Mouse (Mus musculus) embryonic fibroblast, embryonic 13.5 days (primary cell): ENCODE measurements around the gene Sdcbp2. TPM values are rescaled to one million over a fixed set of nuclear protein-coding genes. Genes with fewer than 3 reads are reported as not detected.
"Not testable (repeated sequence)": the region's sequence is repeated elsewhere in the genome, so short reads cannot be mapped to it uniquely, and the experiment has no call there.

ENCODE experiments used
- H3K27ac ChIP-seq: 2 replicates; pipeline ENCODE4 v1.5.1; 2012; ENCODE audit warnings: low read length, control low read depth, inconsistent platforms; ENCODE audit not compliant: insufficient read depth
- H3K4me1 ChIP-seq: 2 replicates; pipeline ENCODE4 v1.6.1; 2011; ENCODE audit warnings: low read length; ENCODE audit not compliant: control insufficient read depth, insufficient read depth
- H3K4me3 ChIP-seq: 2 replicates; pipeline ENCODE4 v1.5.1; 2011; ENCODE audit warnings: mild to moderate bottlenecking, control low read depth, low read length; ENCODE audit not compliant: insufficient read depth
- CTCF ChIP-seq: IDR thresholded peaks from 2 replicates; pipeline ENCODE4 v1.5.1; 2011; ENCODE audit warnings: mild to moderate bottlenecking, control low read depth, low read length, moderate library complexity, borderline replicate concordance; ENCODE audit not compliant: insufficient read depth
- POLR2A ChIP-seq: IDR thresholded peaks from 2 replicates; pipeline ENCODE4 v1.6.1; 2011; ENCODE audit warnings: low read depth, mild to moderate bottlenecking, control low read depth, low read length, moderate library complexity
- polyA plus RNA-seq: library from polyadenylated mRNA; stranded (reverse); fragments of >200 nt; gene quantifications from 2 replicates; pipeline ENCODE4 v1.2.4, GENCODE M21; 2011; ENCODE audit warnings: low read depth; ENCODE audit not compliant: missing spikeins, insufficient read length

Sdcbp2 gene
- polyA plus RNA-seq, 1 experiment: 0.86 TPM

DNA sequence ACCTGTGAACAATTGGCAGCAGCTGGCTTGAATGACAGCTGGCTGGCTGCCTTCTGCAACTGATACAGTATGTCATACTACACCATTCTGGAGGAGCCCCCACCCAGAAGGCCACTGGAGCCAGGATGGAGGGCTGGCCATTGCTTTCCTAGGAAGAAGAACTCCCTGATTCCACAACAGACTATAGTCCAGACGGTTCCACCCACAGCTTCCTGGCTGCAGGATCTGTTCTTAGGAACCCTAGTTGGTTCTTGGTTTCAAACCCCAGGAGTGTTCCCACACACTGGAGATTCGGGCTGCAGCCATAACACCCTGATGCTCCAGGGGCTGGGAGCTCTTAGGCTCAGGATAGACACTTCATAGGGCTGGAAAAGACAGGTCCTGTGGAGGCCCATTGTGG lies 25.6 kb downstream of the Sdcbp2 start:
- H3K4me3 ChIP-seq: no peak overlapping the region
- no peaks in the 10 kb centered on the region for H3K4me1 ChIP-seq
- no peak for TF ChIP-seq POLR2A
- TF ChIP-seq CTCF: no peak
- H3K27ac ChIP-seq: no peak overlapping the region

- H3K4me3 ChIP-seq: no peak overlapping the region
- TF ChIP-seq CTCF: no peak
- no peak for TF ChIP-seq POLR2A
- no peak overlapping the region for H3K27ac ChIP-seq
- H3K4me1 ChIP-seq: no peaks in the 10 kb centered on the region
These were observed 29.7 kb downstream of the Sdcbp2 start for GRCm38 (mm10) chr2:151602106-151602505.

GRCm38 (mm10) chr2:151603630-151604029 lies 31.2 kb downstream of the Sdcbp2 start:
- no peaks in the 10 kb centered on the region for H3K4me1 ChIP-seq
- no peak for TF ChIP-seq POLR2A
- no peak overlapping the region for H3K4me3 ChIP-seq
- no peak overlapping the region for H3K27ac ChIP-seq

DNA sequence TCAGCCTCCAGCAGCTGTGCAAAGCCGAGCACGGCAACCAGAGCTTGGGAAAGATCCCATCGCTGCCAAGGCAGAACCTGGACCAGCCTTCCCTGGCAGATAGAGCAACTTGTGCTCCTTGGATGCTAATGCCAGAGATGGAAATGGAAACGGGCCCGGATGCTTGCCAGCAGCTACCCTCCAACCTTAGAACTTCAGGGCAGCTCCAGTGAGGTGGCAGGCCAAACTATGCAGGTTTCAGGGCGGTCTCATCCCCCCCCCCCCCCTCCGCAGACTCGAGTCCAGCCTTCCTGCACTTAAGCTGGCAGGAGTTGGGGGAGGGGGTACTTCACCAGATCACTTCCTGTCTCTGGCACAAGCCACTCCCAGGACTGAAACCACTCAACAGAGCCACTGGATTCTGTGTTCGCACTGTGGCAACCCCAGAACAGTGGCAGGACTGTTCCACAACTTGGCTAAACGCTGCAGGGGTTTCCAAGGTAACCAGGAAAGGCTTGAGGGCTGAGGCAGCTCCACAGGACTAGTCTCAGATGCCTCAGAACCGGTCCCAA lies 33.1 kb downstream of the Sdcbp2 start:
- TF ChIP-seq CTCF: no peak
- no peak for TF ChIP-seq POLR2A

GRCm38 (mm10) chr2:151608435-151608834 lies 36.0 kb downstream of the Sdcbp2 start:
- Histone ChIP-seq H3K4me3 (no peak overlapping the region), H3K4me1 (no peaks in the 10 kb centered on the region), H3K27ac (no peak overlapping the region)
- TF ChIP-seq CTCF (no peak), POLR2A (no peak)

More for the DNA sequence above, 33.1 kb downstream of the Sdcbp2 start:
- H3K4me1 ChIP-seq: no peaks in the 10 kb centered on the region
- H3K27ac ChIP-seq: no peak overlapping the region
- H3K4me3 ChIP-seq: no peak overlapping the region

DNA sequence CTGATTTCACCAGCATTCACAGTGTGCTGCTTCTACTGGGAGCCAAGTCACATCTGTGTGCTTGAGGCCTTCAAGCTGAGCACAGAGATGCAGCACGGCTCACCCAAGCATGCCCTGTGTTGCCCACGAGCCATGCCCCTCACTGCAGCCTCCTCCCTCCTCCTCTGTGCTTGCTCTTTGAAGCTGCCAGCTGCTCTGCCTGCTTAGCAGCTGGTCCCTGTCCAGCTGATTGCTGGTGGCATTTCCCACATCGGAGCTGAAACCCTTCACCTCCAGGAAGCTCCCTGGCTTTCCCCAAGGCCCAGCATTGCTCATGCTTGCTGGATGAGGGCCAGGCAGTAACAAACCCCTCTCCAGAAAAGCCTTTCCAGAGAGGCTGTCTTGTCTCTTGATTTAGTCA lies 37.6 kb downstream of the Sdcbp2 start:
- TF ChIP-seq CTCF: no peak
- no peak for TF ChIP-seq POLR2A
- no peak overlapping the region for H3K4me3 ChIP-seq
- no peak overlapping the region for H3K27ac ChIP-seq
- no peaks in the 10 kb centered on the region for H3K4me1 ChIP-seq

DNA sequence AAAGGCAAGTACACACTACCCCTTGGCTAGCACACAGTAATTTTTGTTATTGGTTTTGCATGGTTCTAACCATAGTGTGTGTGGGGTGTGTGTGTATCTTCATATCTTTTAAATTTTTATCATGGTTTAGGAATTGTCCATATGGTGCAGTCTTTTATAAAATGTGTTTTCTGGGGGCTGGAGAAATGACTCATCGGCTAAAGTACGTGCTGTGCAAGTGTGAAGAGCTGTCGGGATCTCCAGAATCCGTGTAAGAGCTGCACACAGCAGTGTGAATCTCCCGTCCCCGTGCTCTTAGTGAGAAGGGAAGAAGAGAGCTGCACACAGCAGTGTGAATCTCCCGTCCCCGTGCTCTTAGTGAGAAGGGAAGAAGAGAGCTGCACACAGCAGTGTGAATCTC lies 43.4 kb downstream of the Sdcbp2 start:
- not testable (repeated sequence) for H3K4me3 ChIP-seq, H3K27ac ChIP-seq, H3K4me1 ChIP-seq

DNA sequence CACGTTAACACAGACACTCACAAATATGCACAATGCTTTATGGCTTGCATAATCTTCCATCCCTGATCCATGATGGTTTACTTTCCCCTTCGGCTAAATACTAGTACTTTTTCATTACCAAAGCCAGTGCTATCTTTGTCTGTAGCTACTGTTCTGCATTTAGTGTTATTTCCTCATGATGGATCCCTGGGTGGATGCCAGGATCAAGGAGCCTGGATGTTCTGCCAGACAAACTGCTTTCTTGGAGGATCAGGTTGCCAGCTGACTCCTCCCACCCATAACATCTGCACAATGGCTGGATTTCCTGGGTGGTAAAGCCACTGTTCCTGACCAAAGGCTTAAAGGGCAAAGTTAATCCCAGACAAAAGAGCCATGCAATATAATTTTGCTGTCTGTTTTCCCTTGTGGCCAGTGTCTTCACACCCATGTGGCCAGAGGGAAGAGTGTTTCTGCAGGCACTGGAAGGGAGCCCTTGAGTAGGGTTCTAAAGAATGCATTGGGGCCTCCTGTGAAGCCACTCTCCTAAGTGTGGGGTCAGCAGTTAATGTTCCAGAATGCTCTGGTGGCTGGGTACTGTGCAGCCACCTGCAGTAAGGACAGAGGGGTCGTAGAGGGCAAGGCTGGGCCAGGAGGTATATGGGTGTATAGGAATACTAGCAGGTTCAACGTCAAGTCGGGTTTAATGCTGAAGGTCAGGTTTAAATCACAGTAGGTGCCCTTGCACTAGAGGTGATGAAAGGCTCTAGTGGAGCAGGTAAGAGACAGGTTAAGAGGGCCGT lies 44.3 kb downstream of the Sdcbp2 start:
- Histone ChIP-seq H3K4me1 (no peaks in the 10 kb centered on the region), H3K4me3 (no peak overlapping the region), H3K27ac (no peak overlapping the region)
- TF ChIP-seq CTCF (no peak), POLR2A (no peak)

- no peak for TF ChIP-seq POLR2A
- no peak for TF ChIP-seq CTCF
- H3K4me1 ChIP-seq: no peaks in the 10 kb centered on the region
These were observed 51.4 kb downstream of the Sdcbp2 start for GRCm38 (mm10) chr2:151623776-151624175.

DNA sequence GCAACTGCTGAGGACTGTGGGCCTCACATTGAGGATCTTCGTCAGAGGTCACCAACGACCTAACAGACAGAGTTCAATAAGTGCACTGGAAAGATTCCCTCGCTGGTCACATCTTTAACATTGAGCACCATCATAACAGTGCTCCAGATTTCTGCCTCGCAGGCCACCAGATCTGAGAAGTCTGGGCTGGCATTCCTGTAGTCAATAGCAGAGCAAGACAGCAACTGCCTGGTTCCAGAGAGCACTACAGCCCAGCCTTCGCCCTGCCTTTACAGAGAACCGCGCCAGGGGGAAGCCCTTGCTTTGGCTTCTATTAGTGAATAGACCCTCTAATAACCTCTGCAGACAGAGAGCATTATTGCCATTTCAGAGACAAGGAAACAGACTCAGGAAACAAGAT lies 53.9 kb downstream of the Sdcbp2 start:
- TF ChIP-seq POLR2A (no peak), CTCF (no peak)
- no peaks in the 10 kb centered on the region for H3K4me1 ChIP-seq

More at GRCm38 (mm10) chr2:151623776-151624175, 51.4 kb downstream of the Sdcbp2 start:
- Histone ChIP-seq H3K27ac (no peak overlapping the region), H3K4me3 (no peak overlapping the region)

More for the DNA sequence above, 53.9 kb downstream of the Sdcbp2 start:
- Histone ChIP-seq H3K4me3 (no peak overlapping the region), H3K27ac (no peak overlapping the region)
